17 mouse cellular contexts compared by ENCODE assay signal in genomic region chr13:99377055-99377454, GRCm38 (mm10).
"Had no signal": no experiment of that assay in that cellular context is flagged by ENCODE, and none has a peak within 500 bp of the region (broad histone marks: within the 10 kb centered on the region; RNA-seq: fewer than 3 reads in every experiment).

No protein-coding gene starts in this region.

- H3K4me3 ChIP-seq: neural tube, embryonic 12.5 days; neural tube, embryonic 13.5 days; neural tube, embryonic 15.5 days; stomach, embryonic 15.5 days had no signal

- DNase-seq: retina, postnatal 1 day; right cerebral cortex, adult 18-20 months; right cerebral cortex, postnatal 14 days; right cerebral cortex, postnatal 25 days; right cerebral cortex, postnatal 4 days; spleen, adult 18-20 months; thymus, adult 18-20 months; thymus, adult 2 months; thymus, postnatal 14 days; thymus, postnatal 25 days; thymus, postnatal 36 days; thymus, postnatal 4 days had no signal

- H3K4me1 ChIP-seq: neural tube, embryonic 13.5 days; stomach, embryonic 15.5 days had no signal

- H3K4me2 ChIP-seq: neural tube, embryonic 12.5 days; neural tube, embryonic 13.5 days; neural tube, embryonic 15.5 days; stomach, embryonic 15.5 days had no signal

- H3K9ac ChIP-seq: neural tube, embryonic 12.5 days; neural tube, embryonic 13.5 days; neural tube, embryonic 15.5 days; stomach, embryonic 15.5 days had no signal

- H3K27ac ChIP-seq: neural tube, embryonic 12.5 days; neural tube, embryonic 13.5 days; neural tube, embryonic 15.5 days; stomach, embryonic 15.5 days; stomach, postnatal 0 days had no signal

- H3K27me3 ChIP-seq: neural tube, embryonic 12.5 days; neural tube, embryonic 13.5 days; neural tube, embryonic 15.5 days; stomach, embryonic 15.5 days had no signal

- H3K9me3 ChIP-seq: neural tube, embryonic 12.5 days; neural tube, embryonic 13.5 days; neural tube, embryonic 15.5 days; stomach, embryonic 15.5 days had no signal

- H3K36me3 ChIP-seq: neural tube, embryonic 12.5 days; neural tube, embryonic 13.5 days; neural tube, embryonic 15.5 days; stomach, embryonic 15.5 days had no signal
